Mouse (Mus musculus) C2C12 (cell line): ENCODE measurements around the gene Zfp462. TPM values are rescaled to one million over a fixed set of nuclear protein-coding genes. Genes with fewer than 3 reads are reported as not detected.

ENCODE experiments used
- H3K27me3 ChIP-seq: one replicate; pipeline ENCODE4 v1.6.1; 2011; ENCODE audit not compliant: control insufficient read depth, insufficient read depth, insufficient read length
- H3K36me3 ChIP-seq: one replicate; pipeline ENCODE4 v1.6.1; 2011; ENCODE audit not compliant: control insufficient read depth, insufficient read depth
- H3K4me3 ChIP-seq: one replicate; pipeline ENCODE4 v1.5.1; 2011; ENCODE audit warnings: mild to moderate bottlenecking, control low read depth; ENCODE audit not compliant: poor library complexity, insufficient read depth, severe bottlenecking
- H3K79me2 ChIP-seq: one replicate; pipeline ENCODE4 v1.6.1; 2011; ENCODE audit not compliant: control insufficient read depth, insufficient read depth
- H3K79me3 ChIP-seq: one replicate; pipeline ENCODE4 v1.6.1; 2011; ENCODE audit warnings: low read depth, control low read depth
- H3ac ChIP-seq: one replicate; pipeline ENCODE3; 2011; ENCODE audit warnings: low read depth; ENCODE audit not compliant: control insufficient read depth, insufficient read length
- CEBPB ChIP-seq: IDR thresholded peaks from one replicate; pipeline ENCODE4 v1.6.1; 2011; ENCODE audit warnings: low read depth, mild to moderate bottlenecking, control low read depth, moderate library complexity
- CTCF ChIP-seq: IDR thresholded peaks from one replicate; pipeline ENCODE4 v1.5.1; 2011; ENCODE audit not compliant: control insufficient read depth, insufficient read depth, insufficient read length
- FOSL1 ChIP-seq: IDR thresholded peaks from one replicate; pipeline ENCODE4 v1.8.0; 2011; ENCODE audit warnings: mild to moderate bottlenecking, low read length; ENCODE audit not compliant: poor library complexity, insufficient read depth, severe bottlenecking
- MAX ChIP-seq: IDR thresholded peaks from one replicate; pipeline ENCODE4 v1.6.1; 2011; ENCODE audit warnings: mild to moderate bottlenecking, control low read depth
- MYOD1 ChIP-seq: IDR thresholded peaks from one replicate; pipeline ENCODE4 v1.6.1; 2011; ENCODE audit warnings: low read depth; ENCODE audit not compliant: control insufficient read depth, insufficient read length
- MYOG ChIP-seq: IDR thresholded peaks from one replicate; pipeline ENCODE4 v1.6.1; 2011; ENCODE audit not compliant: control insufficient read depth, insufficient read length; ENCODE audit errors: extremely low read depth
- USF1 ChIP-seq: IDR thresholded peaks from one replicate; pipeline ENCODE4 v1.6.1; 2011; ENCODE audit warnings: low read depth, mild to moderate bottlenecking, control low read depth, moderate library complexity
- polyA plus RNA-seq: library from polyadenylated mRNA; unstranded; fragments of >200 nt; fragmentation: generic; extraction: Trizol; gene quantifications from one replicate; pipeline ENCODE4 v1.2.1, GENCODE M21; 2012; ENCODE audit warnings: missing spikeins

The Zfp462 gene
- polyA plus RNA-seq, 1 experiment, result 6.3 TPM

GRCm38 (mm10) chr4:54996064-54996463, 51.2 kb downstream of the Zfp462 start:
- Histone ChIP-seq H3ac (no peak overlapping the region), H3K79me3 (peaks cover 17% of the 10 kb centered on the region), H3K79me2 (peaks cover 55% of the 10 kb centered on the region), H3K27me3 (no peaks in the 10 kb centered on the region), H3K4me3 (no peak overlapping the region), H3K36me3 (peaks cover 7% of the 10 kb centered on the region)
- TF ChIP-seq USF1 (no peak), MYOG (no peak)

- peaks cover 8% of the 10 kb centered on the region for H3K36me3 ChIP-seq
- H3K27me3 ChIP-seq, result no peaks in the 10 kb centered on the region
- no peak overlapping the region for H3ac ChIP-seq
Observed at GRCm38 (mm10) chr4:54998146-54998841, 53.4 kb downstream of the Zfp462 start.

GRCm38 (mm10) chr4:54999556-54999955, 54.7 kb downstream of the Zfp462 start:
- Histone ChIP-seq H3K36me3 (peaks cover 16% of the 10 kb centered on the region), H3K27me3 (no peaks in the 10 kb centered on the region), H3K4me3 (no peak overlapping the region), H3K79me3 (peaks cover 14% of the 10 kb centered on the region), H3K79me2 (peaks cover 34% of the 10 kb centered on the region), H3ac (no peak overlapping the region)
- TF ChIP-seq MYOG (no peak), CTCF (no peak), MAX (no peak), USF1 (no peak), CEBPB (no peak), FOSL1 (no peak), MYOD1 (no peak)

More at GRCm38 (mm10) chr4:54998146-54998841, 53.4 kb downstream of the Zfp462 start:
- TF ChIP-seq MAX, result no peak
- no peak for TF ChIP-seq FOSL1
- TF ChIP-seq MYOG, result no peak
- TF ChIP-seq MYOD1, result no peak
- no peak for TF ChIP-seq USF1
- TF ChIP-seq CEBPB, result no peak
- TF ChIP-seq CTCF, result no peak
- no peak overlapping the region for H3K4me3 ChIP-seq
- H3K79me3 ChIP-seq, result peaks cover 17% of the 10 kb centered on the region
- H3K79me2 ChIP-seq, result peaks cover 37% of the 10 kb centered on the region

GRCm38 (mm10) chr4:55001386-55001785, 56.5 kb downstream of the Zfp462 start:
- Histone ChIP-seq H3K36me3 (peaks cover 15% of the 10 kb centered on the region), H3K27me3 (no peaks in the 10 kb centered on the region), H3ac (no peak overlapping the region), H3K79me2 (peaks cover 21% of the 10 kb centered on the region), H3K4me3 (no peak overlapping the region), H3K79me3 (peaks cover 12% of the 10 kb centered on the region)
- TF ChIP-seq MYOG (no peak), FOSL1 (no peak), USF1 (no peak), CEBPB (no peak), MYOD1 (no peak)

- TF ChIP-seq MYOD1 (no peak), CTCF (no peak), USF1 (no peak)
- peaks cover 21% of the 10 kb centered on the region for H3K36me3 ChIP-seq
Observed at GRCm38 (mm10) chr4:55003128-55003527, 58.3 kb downstream of the Zfp462 start.

GRCm38 (mm10) chr4:55005066-55005465, 60.2 kb downstream of the Zfp462 start:
- Histone ChIP-seq H3K27me3 (no peaks in the 10 kb centered on the region), H3K79me3 (peaks cover 2% of the 10 kb centered on the region), H3K36me3 (peaks cover 40% of the 10 kb centered on the region), H3ac (no peak overlapping the region), H3K4me3 (no peak overlapping the region), H3K79me2 (peaks cover 8% of the 10 kb centered on the region)
- TF ChIP-seq CTCF, result no peak
- no peak for TF ChIP-seq MYOD1
- TF ChIP-seq CEBPB, result no peak
- no peak for TF ChIP-seq FOSL1
- TF ChIP-seq MAX, result no peak
- TF ChIP-seq USF1, result no peak
- TF ChIP-seq MYOG, result no peak

More at GRCm38 (mm10) chr4:55003128-55003527, 58.3 kb downstream of the Zfp462 start:
- no peak overlapping the region for H3ac ChIP-seq
- H3K79me3 ChIP-seq, result peaks cover 9% of the 10 kb centered on the region
- H3K4me3 ChIP-seq, result no peak overlapping the region
- no peaks in the 10 kb centered on the region for H3K27me3 ChIP-seq
- H3K79me2 ChIP-seq, result peaks cover 13% of the 10 kb centered on the region
